Mouse (Mus musculus) hindbrain, embryonic 16.5 days (tissue): ENCODE results near the gene Cd38. TPM values are rescaled to one million over a fixed set of nuclear protein-coding genes. Genes with fewer than 3 reads are reported as not detected.
A peak's percentile ranks its signal among the peaks of the same experiment; 100 is the strongest.

ENCODE experiments used
- ATAC-seq: fragments of 200-750 bp; cut with Nextera tagmentation; 2 replicates; pipeline ENCODE4 v1.8.0; 2017; ENCODE audit warnings: moderate TSS enrichment, moderate library complexity
- H3K27ac ChIP-seq: fragments of 300-500 bp; sonication (generic); 2 replicates; pipeline ENCODE4 v1.5.1; 2014; ENCODE audit warnings: low read depth, mild to moderate bottlenecking, control low read depth, low read length, moderate library complexity
- H3K27me3 ChIP-seq: fragments of 300-500 bp; sonication (generic); replicated peaks from 2 replicates; pipeline ENCODE4 v1.6.1; 2014; ENCODE audit warnings: low read length; ENCODE audit not compliant: control insufficient read depth, insufficient read depth
- H3K36me3 ChIP-seq: fragments of 300-500 bp; sonication (generic); 2 replicates; pipeline ENCODE4 v1.6.1; 2014; ENCODE audit warnings: mild to moderate bottlenecking, low read length, moderate library complexity, mixed read lengths; ENCODE audit not compliant: control insufficient read depth, insufficient read depth
- H3K4me1 ChIP-seq: fragments of 300-500 bp; sonication (generic); 2 replicates; pipeline ENCODE4 v1.6.1; 2014; ENCODE audit warnings: low read depth, low read length; ENCODE audit not compliant: control insufficient read depth, insufficient read depth
- H3K4me2 ChIP-seq: fragments of 300-500 bp; sonication (generic); 2 replicates; pipeline ENCODE4 v1.6.1; 2014; ENCODE audit warnings: mild to moderate bottlenecking, low read length, control low read depth, moderate library complexity
- H3K4me3 ChIP-seq: fragments of 300-500 bp; sonication (generic); 2 replicates; pipeline ENCODE4 v1.5.1; 2014; ENCODE audit warnings: mild to moderate bottlenecking, low read length, control low read depth, moderate library complexity
- H3K9ac ChIP-seq: fragments of 300-500 bp; sonication (generic); 2 replicates; pipeline ENCODE4 v1.6.1; 2014; ENCODE audit warnings: low read depth, mild to moderate bottlenecking, control low read depth, low read length, moderate library complexity
- H3K9me3 ChIP-seq: fragments of 300-500 bp; sonication (generic); 2 replicates; pipeline ENCODE4 v1.6.1; 2014; ENCODE audit warnings: mild to moderate bottlenecking, low read length, moderate library complexity; ENCODE audit not compliant: control insufficient read depth
- WGBS: fragments of 180-500 bp; shearing (Covaris S2); extraction: QIAGEN DNeasy Blood & Tissue Kit; methylation state at CpG from one replicate; pipeline ENCODE4 v1.1.7; 2014; 5-methylcytosine and 5-hydroxymethylcytosine counted together
- polyA plus RNA-seq: library from polyadenylated mRNA; unstranded; fragments of >200 nt; fragmentation: Nextera tagmentation; extraction: Ambion mirVana; gene quantifications from 2 replicates; pipeline ENCODE4 v1.2.1, GENCODE M21; 2015

Gene Cd38
- polyA plus RNA-seq, 1 experiment from 2014 or later = 2.8 TPM

DNA sequence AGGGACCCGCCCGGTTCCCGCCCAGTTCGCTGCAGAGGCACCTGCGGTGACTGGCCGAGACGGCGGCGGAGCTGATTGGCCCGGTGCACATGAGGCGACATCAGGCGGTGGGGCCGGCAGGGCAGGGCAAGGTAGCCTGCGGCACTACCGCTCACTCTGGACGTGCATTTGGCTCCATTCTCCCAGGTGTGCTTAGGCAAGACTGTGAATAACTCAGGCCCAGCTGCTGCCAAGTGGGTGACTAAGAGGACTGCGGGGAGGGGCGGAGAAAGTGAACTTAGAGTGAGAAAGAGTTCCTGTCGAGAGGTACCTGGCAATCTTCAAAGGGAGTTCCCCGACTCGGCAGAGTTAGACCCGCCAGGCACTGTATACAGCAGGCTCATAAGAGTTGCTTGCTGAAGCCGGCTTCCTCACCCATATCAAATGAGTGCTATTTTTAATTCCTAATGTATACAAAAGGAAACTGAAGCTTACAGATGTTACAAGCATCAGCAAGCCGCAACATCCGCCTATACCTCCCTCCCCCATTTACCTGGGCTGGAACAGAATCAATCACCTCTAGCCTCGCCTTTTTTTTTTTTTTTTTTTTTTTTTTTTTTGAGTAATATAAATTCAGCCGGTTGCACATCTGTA lies 79.9 kb downstream of the Cd38 start:
- Histone ChIP-seq H3K27ac (no peak overlapping the region), H3K27me3 (no peaks in the 10 kb centered on the region), H3K4me1 (peaks cover 13% of the 10 kb centered on the region), H3K9me3 (no peaks in the 10 kb centered on the region), H3K9ac (peak overlapping the region; percentile 4), H3K4me2 (peak overlapping the region; percentile 62), H3K36me3 (no peaks in the 10 kb centered on the region), H3K4me3 (peak overlapping the region; percentile 33)
- ATAC-seq = peak; percentile 89
- under 1% methylated on average over 27 of the region's 27 CpGs for WGBS

DNA sequence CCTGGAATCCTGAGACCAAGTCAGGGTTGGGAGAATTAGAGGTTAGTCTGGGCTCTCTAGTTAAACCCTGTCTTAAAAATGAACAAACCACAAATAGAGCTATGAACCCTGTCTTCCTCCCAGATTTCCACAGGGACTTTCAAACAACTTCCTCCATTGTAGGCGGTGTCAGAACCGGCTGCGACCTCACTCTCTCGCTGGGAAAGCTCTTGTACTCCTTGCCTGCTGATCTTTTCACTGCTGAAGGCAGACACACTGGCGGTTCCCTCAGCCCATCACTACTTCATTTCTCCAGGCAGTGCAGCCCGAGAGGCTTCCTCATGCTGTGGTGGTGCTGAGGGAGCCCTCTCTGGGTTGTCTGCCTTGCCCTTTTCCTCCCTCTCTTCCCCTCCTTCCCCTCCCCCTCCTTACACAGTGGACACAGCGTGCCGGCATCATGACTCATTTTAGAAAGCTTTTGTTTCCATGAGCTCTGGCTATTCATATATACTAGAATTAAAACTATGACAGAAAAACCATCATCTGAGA lies 80.5 kb downstream of the Cd38 start:
- Histone ChIP-seq H3K36me3 (no peaks in the 10 kb centered on the region), H3K27ac (no peak overlapping the region), H3K9me3 (no peaks in the 10 kb centered on the region), H3K4me3 (no peak overlapping the region), H3K9ac (0 out of 2 replicates have a peak overlapping the region, but pooled peaks have one; percentile 4), H3K27me3 (no peaks in the 10 kb centered on the region), H3K4me1 (peaks cover 13% of the 10 kb centered on the region), H3K4me2 (peak overlapping the region; percentile 62)
- ATAC-seq = peak; percentile 27; the same call in 1 of the 2 replicates
- 1% methylated on average over 8 of the region's 8 CpGs for WGBS

DNA sequence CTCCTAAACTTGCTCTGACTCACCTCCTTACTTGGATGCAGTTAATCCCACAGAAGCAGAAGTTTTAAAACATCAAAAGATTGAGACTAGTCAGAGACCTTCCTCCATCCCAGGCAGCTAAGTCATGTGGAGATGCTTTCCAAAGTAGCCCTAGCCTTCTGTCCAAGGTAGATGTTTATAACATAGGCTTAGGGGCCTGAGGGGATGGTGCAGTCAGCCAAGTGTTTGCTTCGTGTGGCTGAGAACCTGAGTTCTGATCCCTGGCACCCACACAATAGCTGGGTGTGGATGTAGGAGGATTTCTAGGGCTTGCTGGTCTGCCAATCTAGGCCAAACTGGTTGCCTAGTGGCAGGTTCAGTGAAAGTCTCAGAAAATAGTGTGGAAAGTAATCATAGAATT lies 84.9 kb downstream of the Cd38 start:
- no peak overlapping the region for H3K4me2 ChIP-seq
- no peaks in the 10 kb centered on the region for H3K27me3 ChIP-seq
- no peak overlapping the region for H3K27ac ChIP-seq
- 77% methylated on average over 1 of the region's 1 CpGs for WGBS
- H3K4me1 ChIP-seq = peaks cover 6% of the 10 kb centered on the region; the same call in 1 of the 2 replicates
- no peak overlapping the region for H3K4me3 ChIP-seq
- H3K9ac ChIP-seq = no peak overlapping the region
- H3K9me3 ChIP-seq = no peaks in the 10 kb centered on the region
- H3K36me3 ChIP-seq = no peaks in the 10 kb centered on the region
- ATAC-seq = no peak

DNA sequence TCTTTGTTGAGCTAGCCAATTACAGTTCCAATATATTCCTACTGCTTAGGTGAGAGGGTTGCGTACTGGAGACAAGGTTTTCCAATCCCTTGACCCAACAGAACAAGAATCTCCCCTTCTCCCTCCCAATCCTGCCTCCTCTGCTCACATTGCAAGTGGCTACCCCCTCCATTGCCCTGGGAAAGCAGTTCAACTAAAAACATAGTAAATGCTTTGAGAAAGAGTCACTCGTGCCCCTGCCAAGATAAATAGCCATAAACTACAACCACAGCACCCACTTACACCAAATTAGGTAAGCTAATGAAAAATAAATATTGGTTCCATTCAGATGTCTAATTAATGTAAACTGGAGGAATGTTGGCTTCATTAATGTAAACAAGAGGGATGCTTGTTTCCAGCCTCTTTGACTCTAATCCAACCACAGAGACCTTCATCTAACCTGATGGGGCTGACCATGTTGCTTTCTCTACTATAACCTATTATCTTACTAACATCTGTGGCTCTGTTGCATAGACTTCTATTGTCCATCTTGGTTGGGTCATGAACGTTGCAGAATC lies 91.6 kb downstream of the Cd38 start:
- H3K9ac ChIP-seq = no peak overlapping the region
- no peak overlapping the region for H3K4me3 ChIP-seq
- H3K4me1 ChIP-seq = no peaks in the 10 kb centered on the region
- no peak overlapping the region for H3K4me2 ChIP-seq
- H3K27me3 ChIP-seq = no peaks in the 10 kb centered on the region
- no peak for ATAC-seq
- no peaks in the 10 kb centered on the region for H3K9me3 ChIP-seq
- WGBS = 78% methylated on average over 3 of the region's 3 CpGs
- no peak overlapping the region for H3K27ac ChIP-seq
- H3K36me3 ChIP-seq = no peaks in the 10 kb centered on the region

DNA sequence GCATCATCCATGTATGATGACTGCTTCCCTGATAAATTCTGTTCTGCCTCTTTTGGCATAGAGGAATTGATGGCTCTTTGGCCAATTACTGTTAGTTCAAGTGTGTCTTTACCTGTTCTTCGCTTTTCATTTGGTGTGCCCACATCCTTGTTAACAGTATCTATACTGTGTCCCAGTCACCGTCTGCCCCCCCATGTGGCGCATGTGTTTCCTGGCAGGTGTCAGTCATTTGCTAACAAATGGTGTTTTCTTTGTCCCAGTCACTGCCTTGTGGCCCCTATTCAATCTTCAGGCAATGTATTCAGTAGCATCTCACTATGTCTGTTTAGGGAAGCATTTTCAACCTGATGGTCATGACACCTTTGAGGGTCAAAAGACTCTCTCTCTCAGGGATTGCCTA lies 92.7 kb downstream of the Cd38 start:
- Histone ChIP-seq H3K4me1 (no peaks in the 10 kb centered on the region), H3K36me3 (no peaks in the 10 kb centered on the region), H3K9ac (no peak overlapping the region), H3K27ac (no peak overlapping the region), H3K4me3 (no peak overlapping the region), H3K4me2 (no peak overlapping the region), H3K27me3 (no peaks in the 10 kb centered on the region), H3K9me3 (no peaks in the 10 kb centered on the region)
- ATAC-seq = no peak
- 87% methylated on average over 3 of the region's 3 CpGs for WGBS

Other genes starting within 250 kb of the Cd38 start
- 7.2 and 8.4 TPM in 2 replicates for gene Cc2d2a, start 206.2 kb upstream of the Cd38 start, polyA plus RNA-seq
- gene Bst1, start 49.7 kb upstream of the Cd38 start, polyA plus RNA-seq = not detected in 2 replicates
- gene Fbxl5, start 46.9 kb upstream of the Cd38 start, polyA plus RNA-seq = 79.3 and 82.2 TPM in 2 replicates
- not detected in 2 replicates for gene Gm7879, start 44.6 kb downstream of the Cd38 start, polyA plus RNA-seq
- 13.1 and 13.8 TPM in 2 replicates for gene Fgfbp1, start 113.2 kb downstream of the Cd38 start, polyA plus RNA-seq
- 25.6 and 42.7 TPM in 2 replicates for gene Prom1, start 233.5 kb downstream of the Cd38 start, polyA plus RNA-seq